Mouse (Mus musculus) liver, adult 2 months (tissue): Measurements from ENCODE around the gene Lrrc3c. TPM values are rescaled to one million over a fixed set of nuclear protein-coding genes. Genes with fewer than 3 reads are reported as not detected.
A peak's percentile ranks its signal among the peaks of the same experiment; 100 is the strongest.

ENCODE experiments used
- DNase-seq: peaks from one replicate; pipeline ENCODE4 v3.0.0-alpha.2; 2011; ENCODE audit warnings: low read depth, low spot score; ENCODE audit errors: extremely low read depth
- H3K27ac ChIP-seq: fragments of 200-500 bp; replicated peaks from 2 replicates; pipeline ENCODE4 v1.5.1; 2012; ENCODE audit warnings: low read depth, mild to moderate bottlenecking, control low read depth, inconsistent platforms, low read length; ENCODE audit not compliant: insufficient read depth
- H3K27me3 ChIP-seq: fragments of 200-500 bp; 2 replicates; pipeline ENCODE4 v1.6.1; 2012; ENCODE audit warnings: mild to moderate bottlenecking, moderate library complexity, low read length, inconsistent platforms; ENCODE audit not compliant: control insufficient read depth, insufficient read depth
- H3K36me3 ChIP-seq: fragments of 200-500 bp; 2 replicates; pipeline ENCODE4 v1.6.1; 2012; ENCODE audit warnings: low read length, inconsistent platforms; ENCODE audit not compliant: control insufficient read depth, insufficient read depth
- H3K4me1 ChIP-seq: fragments of 200-500 bp; 2 replicates; pipeline ENCODE4 v1.6.1; 2011; ENCODE audit warnings: low read length; ENCODE audit not compliant: control insufficient read depth, insufficient read depth
- H3K4me3 ChIP-seq: fragments of 200-500 bp; 2 replicates; pipeline ENCODE4 v1.5.1; 2011; ENCODE audit warnings: low read depth, mild to moderate bottlenecking, control low read depth, low read length, moderate library complexity; ENCODE audit not compliant: insufficient read depth
- H3K79me2 ChIP-seq: fragments of 200-500 bp; 2 replicates; pipeline ENCODE4 v1.6.1; 2012; ENCODE audit warnings: inconsistent platforms, mild to moderate bottlenecking, low read length, moderate library complexity; ENCODE audit not compliant: control insufficient read depth, insufficient read depth
- H3K9ac ChIP-seq: fragments of 200-500 bp; 2 replicates; pipeline ENCODE4 v1.6.1; 2012; ENCODE audit warnings: low read depth, mild to moderate bottlenecking, control low read depth, inconsistent platforms, low read length
- CTCF ChIP-seq: fragments of 200-500 bp; IDR thresholded peaks from 2 replicates; pipeline ENCODE4 v1.5.1; 2011; ENCODE audit warnings: low read depth, low read length, control low read depth
- POLR2A ChIP-seq: fragments of 200-500 bp; IDR thresholded peaks from 2 replicates; pipeline ENCODE4 v1.6.1; 2011; ENCODE audit warnings: low read length, control low read depth; ENCODE audit not compliant: insufficient read depth; ENCODE audit errors: extremely low read depth
- WGBS: fragments of 180-500 bp; shearing (Covaris S2); methylation state at CpG from one replicate; pipeline ENCODE4 v1.1.7; 2018; 5-methylcytosine and 5-hydroxymethylcytosine counted together
- polyA plus RNA-seq: library from polyadenylated mRNA; depleted of rRNA; stranded (reverse); fragments of >200 nt; gene quantifications from 2 replicates; pipeline ENCODE4 v1.2.3, GENCODE M21; 2012
- total RNA-seq: library from RNA; depleted of rRNA; stranded (reverse); fragments of >200 nt; gene quantifications from 2 replicates; pipeline ENCODE4 v1.2.3, GENCODE M21; 2014

The Lrrc3c gene
- total and polyA plus RNA-seq, 2 experiments = not detected

DNA sequence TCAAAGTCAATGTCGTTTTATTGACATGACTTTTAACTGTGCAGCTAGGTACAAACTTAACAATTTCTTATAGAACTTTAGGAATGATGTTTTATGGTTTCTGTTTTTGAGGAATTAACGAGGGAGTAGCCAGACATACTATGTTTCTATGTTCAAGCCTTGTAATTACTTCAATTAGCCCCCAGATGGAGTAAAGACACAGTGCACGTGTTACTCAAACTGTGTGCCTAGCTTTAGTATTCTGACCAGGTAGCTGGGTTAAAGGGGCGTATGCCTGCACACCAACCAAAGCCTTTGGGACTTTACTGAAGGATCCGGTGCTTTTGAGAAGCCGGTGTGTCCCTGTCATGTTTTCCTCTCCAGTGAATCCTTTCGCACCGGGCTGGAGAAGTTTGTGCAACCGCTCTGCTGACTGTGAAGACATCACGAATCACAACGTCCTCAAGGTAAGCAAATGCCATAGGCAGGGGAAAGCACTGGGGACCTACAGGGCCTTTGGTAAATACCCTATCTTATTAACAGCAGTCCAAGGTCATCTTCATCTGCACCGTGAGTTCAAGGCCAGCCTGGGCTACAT is 42.9 kb upstream of the Lrrc3c start:
- Histone ChIP-seq H3K36me3 (no peaks in the 10 kb centered on the region), H3K27ac (no peak overlapping the region), H3K9ac (no peak overlapping the region), H3K4me3 (no peak overlapping the region), H3K4me1 (peaks cover 3% of the 10 kb centered on the region), H3K27me3 (no peaks in the 10 kb centered on the region; the same call in 1 of the 2 replicates), H3K79me2 (no peaks in the 10 kb centered on the region)
- no peak for TF ChIP-seq POLR2A
- 0 out of 2 replicates have a peak, but pooled peaks have one; percentile 15 for TF ChIP-seq CTCF
- peak; percentile 46 for DNase-seq
- WGBS = 60% methylated on average over 12 of the region's 12 CpGs

- Histone ChIP-seq H3K79me2 (no peaks in the 10 kb centered on the region), H3K9ac (no peak overlapping the region), H3K4me3 (no peak overlapping the region), H3K4me1 (peaks cover 14% of the 10 kb centered on the region), H3K36me3 (no peaks in the 10 kb centered on the region), H3K27me3 (no peaks in the 10 kb centered on the region), H3K27ac (no peak overlapping the region)
- WGBS = 24% methylated on average over 7 of the region's 7 CpGs
- peak; percentile 64 for DNase-seq
- no peak for TF ChIP-seq CTCF
- no peak for TF ChIP-seq POLR2A
These were observed 37.1 kb upstream of the Lrrc3c start for GRCm38 (mm10) chr11:98560942-98561341.

GRCm38 (mm10) chr11:98563025-98563424 is 35.1 kb upstream of the Lrrc3c start:
- Histone ChIP-seq H3K27ac (no peak overlapping the region), H3K27me3 (no peaks in the 10 kb centered on the region), H3K9ac (no peak overlapping the region), H3K4me3 (no peak overlapping the region), H3K4me1 (peaks cover 14% of the 10 kb centered on the region), H3K79me2 (no peaks in the 10 kb centered on the region), H3K36me3 (no peaks in the 10 kb centered on the region)
- DNase-seq = no peak
- no peak for TF ChIP-seq POLR2A
- TF ChIP-seq CTCF = no peak
- WGBS = 68% methylated on average over 3 of the region's 3 CpGs

GRCm38 (mm10) chr11:98563921-98564414 is 34.1 kb upstream of the Lrrc3c start:
- Histone ChIP-seq H3K4me1 (peaks cover 14% of the 10 kb centered on the region), H3K27me3 (no peaks in the 10 kb centered on the region), H3K4me3 (no peak overlapping the region), H3K79me2 (no peaks in the 10 kb centered on the region), H3K36me3 (no peaks in the 10 kb centered on the region), H3K9ac (no peak overlapping the region), H3K27ac (peak overlapping the region; percentile 24; the same call in 1 of the 2 replicates)
- 19% methylated on average over 13 of the region's 13 CpGs for WGBS
- TF ChIP-seq CTCF (no peak), POLR2A (no peak)
- peak; percentile 77 for DNase-seq

GRCm38 (mm10) chr11:98568326-98568725 is 29.8 kb upstream of the Lrrc3c start:
- H3K4me1 ChIP-seq = peaks cover 8% of the 10 kb centered on the region
- WGBS = 87% methylated on average over 8 of the region's 8 CpGs

DNA sequence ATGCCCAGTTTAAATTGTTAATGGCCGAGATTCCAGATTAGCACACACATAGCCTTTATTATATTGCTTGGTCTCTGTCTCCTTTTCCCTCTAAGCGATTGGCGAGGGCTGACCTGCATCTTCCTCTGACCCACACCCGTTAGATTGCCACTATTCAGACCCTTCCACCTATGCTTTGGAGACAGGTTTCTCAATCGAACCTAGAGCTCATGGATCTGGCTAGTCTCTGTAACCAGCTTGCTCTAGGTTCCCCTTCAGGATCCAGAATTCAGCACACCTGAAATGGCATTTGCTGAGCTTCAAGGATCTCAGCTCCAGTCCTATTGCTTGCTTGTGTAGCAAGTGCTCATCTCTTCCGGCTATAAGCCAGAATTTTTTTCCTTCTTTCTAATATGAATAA is 28.6 kb upstream of the Lrrc3c start:
- no peak overlapping the region for H3K27ac ChIP-seq
- no peak overlapping the region for H3K4me3 ChIP-seq
- H3K79me2 ChIP-seq = no peaks in the 10 kb centered on the region
- H3K27me3 ChIP-seq = no peaks in the 10 kb centered on the region
- DNase-seq = no peak
- H3K4me1 ChIP-seq = peaks cover 1% of the 10 kb centered on the region
- TF ChIP-seq CTCF (no peak), POLR2A (no peak)
- H3K36me3 ChIP-seq = no peaks in the 10 kb centered on the region
- H3K9ac ChIP-seq = no peak overlapping the region
- 87% methylated on average over 6 of the region's 6 CpGs for WGBS

More at GRCm38 (mm10) chr11:98568326-98568725, 29.8 kb upstream of the Lrrc3c start:
- no peak overlapping the region for H3K27ac ChIP-seq
- no peak for TF ChIP-seq POLR2A
- peak; percentile 50 for TF ChIP-seq CTCF
- no peak overlapping the region for H3K9ac ChIP-seq
- no peak overlapping the region for H3K4me3 ChIP-seq
- no peaks in the 10 kb centered on the region for H3K27me3 ChIP-seq
- no peaks in the 10 kb centered on the region for H3K79me2 ChIP-seq
- H3K36me3 ChIP-seq = no peaks in the 10 kb centered on the region
- no peak for DNase-seq
